Mouse (Mus musculus) spleen, postnatal 14 days (tissue): ENCODE data around the gene Mosmo.

Source experiments
- DNase-seq, 2 experiments: peaks; one replicate each; pipeline ENCODE4 v3.0.0; 2021 to 2022; ENCODE audit warnings: low spot score in 2 of 2

Gene Mosmo

DNA sequence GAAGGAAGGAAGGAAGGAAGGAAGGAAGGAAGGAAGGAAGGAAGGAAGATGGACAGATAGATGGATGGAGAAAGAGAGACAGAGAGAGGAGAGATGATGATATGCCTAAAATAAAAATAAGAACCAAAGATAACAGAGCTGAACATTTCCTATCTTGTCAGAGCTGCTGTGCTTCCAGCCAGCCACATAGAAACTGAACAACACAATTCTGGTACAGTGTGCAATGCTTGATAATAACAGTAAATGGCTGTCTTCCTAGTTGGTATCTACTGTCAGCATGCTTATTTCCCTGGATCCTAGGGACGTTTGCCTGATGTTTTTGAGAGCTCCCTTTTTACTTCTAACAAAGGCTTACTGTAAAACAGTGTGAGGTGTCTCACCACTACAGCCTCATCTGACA is 94.0 kb downstream of the Mosmo start:
- DNase-seq = no peak

DNA sequence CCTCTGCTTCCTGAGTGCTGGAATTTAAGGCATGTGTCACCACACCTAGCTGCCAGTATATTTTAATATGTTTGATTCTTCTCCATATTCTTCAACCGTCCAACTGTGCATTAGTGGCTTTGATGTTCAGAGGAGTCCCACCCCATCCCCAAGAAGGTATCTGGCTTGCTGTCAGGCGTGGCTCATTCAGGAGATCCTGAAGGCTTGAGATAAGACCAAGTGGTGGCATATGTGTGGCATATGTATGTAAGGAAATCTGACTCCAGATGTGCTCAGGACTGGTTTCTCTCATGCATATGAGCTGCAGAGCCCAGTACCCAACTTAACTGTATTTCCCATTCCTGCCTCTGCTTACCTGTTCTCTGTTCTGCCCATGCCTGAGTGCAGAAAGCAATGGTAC is 100.6 kb downstream of the Mosmo start:
- no peak for DNase-seq
